Mouse (Mus musculus): ENCODE results near the gene Kcnh2.

The Kcnh2 gene

GRCm38 (mm10) chr5:24346313-24346712, 5.1 kb downstream of the Kcnh2 start:
- no peak for DNase-seq (ENCODE audit: low spot score)

DNA sequence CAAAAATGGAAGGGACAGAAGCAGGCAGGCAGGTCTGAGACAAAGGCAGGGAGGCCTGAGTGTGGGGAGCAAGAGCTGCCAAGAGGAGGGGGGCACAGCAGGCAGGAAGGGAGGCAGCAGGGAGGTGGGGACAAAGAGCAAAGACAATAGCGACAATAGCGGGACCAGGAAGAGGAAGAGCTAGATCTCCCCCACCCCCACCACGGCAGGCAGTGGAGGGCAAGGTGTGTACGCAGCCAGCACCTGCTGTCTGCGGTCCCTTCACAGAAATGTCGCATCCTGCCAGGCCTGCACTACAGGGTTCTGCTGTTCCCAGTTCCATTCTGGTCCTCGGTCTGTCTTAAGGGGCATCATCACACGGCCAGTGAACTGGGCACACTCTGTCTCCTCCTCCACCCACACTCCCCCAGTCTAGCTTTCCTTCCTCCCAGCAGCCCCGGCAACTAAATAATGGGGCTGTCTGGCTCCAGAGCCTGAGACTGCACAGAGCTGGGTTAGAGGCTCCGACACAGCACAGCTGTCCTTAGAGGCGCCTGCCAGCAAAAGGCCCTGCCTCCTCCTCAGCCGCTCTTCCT, 6.8 kb downstream of the Kcnh2 start:
- peak; percentile 69 for DNase-seq (ENCODE audit: low spot score)

DNA sequence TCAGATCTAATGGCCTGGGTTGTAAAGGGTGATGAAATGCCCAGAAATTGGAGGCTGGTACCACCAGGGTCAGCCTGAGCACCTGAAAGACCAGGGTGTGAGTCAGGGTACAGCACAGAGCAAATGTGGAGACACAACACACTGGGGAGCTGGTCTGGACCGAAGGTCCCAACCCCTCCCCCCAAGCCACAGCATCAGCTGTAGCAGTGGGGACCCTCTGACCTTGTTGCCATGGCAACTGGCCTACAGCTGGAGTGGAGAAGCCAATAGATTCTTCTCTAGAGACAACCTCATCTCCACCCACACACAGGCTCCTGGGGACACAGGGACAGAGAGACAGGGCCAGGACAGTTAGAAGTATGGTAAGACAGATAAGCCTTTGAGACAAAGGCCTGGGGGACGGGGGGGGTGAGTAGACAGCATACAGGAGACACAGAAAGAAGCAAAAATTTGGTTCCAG, 7.4 kb downstream of the Kcnh2 start:
- no peak for DNase-seq (ENCODE audit: low spot score)

DNA sequence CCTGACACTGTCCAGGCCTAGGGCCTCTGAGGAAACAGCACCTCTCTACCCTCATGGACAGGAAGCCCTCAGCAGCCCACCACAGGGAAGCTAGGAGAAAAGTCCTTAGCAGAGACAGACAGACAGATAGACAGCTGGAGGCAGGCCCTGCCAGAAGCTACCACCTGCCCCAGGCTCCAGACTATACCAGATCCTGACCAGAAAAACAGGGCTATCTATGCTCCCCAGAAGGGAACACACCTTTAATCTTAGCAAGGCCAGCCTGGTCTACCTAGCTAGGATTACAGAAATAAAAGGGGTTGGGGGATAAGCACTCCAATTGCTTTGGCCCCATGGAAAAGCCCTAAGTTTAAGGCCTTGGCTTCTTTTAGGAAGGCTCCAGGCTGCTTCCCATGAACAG, 8.0 kb downstream of the Kcnh2 start:
- no peak for DNase-seq (ENCODE audit: low spot score)

DNA sequence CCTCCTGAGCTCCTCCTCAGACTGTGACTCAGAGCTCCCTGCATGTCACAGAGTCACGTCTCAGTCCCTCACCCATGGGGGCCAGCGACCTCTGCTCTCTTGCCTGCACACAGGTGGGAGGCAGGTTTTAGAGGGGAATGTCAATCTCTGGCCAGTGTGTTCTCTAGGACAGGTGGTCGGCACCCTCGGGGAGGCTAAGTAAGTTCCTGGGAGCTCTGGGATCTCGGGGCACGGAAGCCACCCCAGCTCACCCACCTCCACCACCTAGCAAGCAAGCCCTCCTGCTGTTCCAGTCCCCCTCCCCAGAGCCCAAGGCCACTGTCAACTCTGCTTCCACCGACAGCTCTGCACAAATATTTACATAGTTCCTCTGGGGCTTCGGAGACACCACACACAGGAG, 8.4 kb downstream of the Kcnh2 start:
- DNase-seq (ENCODE audit: low spot score): no peak

DNA sequence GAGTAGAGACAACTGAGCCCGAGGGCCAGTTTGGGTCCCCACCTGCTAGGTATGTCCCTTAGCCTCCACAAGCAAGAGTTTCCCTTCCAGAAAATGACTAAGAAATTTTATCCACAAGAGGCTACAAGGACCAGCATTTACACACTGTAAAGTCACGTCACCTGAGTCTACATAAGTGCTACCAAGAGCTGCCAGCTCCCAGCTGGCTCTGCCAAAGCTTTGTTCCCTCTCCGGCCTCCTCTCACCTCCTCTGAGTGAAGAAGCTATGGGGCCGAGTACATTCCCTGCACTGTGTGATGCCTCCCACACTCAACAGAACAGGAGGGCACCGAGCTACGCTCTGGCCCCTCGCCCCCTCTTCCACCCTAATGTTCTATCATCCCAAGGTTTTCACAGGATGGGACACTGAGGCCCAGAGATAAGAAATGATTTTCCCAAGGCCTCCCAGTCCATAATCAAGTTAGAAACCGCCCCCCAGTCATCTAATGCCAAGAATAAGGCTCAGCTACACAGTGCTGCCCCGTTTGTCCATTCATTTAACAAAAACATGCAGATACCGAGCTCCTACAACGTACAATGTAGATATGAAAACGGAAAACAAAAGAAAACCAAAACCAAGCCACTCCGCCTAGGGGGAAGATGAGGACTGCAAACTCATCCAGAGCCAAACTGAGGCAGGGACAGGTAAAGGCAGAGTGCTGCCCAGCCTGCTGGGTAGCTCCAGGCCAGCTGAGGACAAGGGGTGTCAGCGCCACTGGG, 9.0 kb downstream of the Kcnh2 start:
- no peak for DNase-seq (ENCODE audit: low spot score)

GRCm38 (mm10) chr5:24337821-24338220, 13.6 kb downstream of the Kcnh2 start:
- DNase-seq (ENCODE audit: low spot score): no peak

DNA sequence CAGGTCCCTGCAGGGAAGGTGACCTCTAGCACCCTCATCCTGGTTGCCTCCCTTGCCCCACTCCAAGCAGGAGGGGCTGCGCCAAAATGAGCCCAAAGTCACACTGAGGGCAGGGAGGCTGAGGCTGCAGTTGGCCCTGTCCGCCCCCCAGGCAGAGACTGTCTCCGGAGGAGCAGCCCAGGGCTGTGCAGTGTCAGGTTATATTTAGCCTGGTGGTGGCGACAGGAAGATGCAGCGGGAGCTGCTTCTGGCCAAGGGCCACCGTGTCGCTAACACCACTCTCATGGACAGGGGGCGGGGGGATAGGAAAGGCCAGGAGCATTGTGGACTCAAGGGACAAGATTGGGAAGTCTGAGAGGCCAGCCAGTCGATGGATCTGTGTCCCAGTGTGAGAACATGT, 14.0 kb downstream of the Kcnh2 start:
- DNase-seq (ENCODE audit: low spot score): no peak

- DNase-seq (ENCODE audit: low spot score): no peak
Observed at GRCm38 (mm10) chr5:24335888-24336511, 15.4 kb downstream of the Kcnh2 start.

DNA sequence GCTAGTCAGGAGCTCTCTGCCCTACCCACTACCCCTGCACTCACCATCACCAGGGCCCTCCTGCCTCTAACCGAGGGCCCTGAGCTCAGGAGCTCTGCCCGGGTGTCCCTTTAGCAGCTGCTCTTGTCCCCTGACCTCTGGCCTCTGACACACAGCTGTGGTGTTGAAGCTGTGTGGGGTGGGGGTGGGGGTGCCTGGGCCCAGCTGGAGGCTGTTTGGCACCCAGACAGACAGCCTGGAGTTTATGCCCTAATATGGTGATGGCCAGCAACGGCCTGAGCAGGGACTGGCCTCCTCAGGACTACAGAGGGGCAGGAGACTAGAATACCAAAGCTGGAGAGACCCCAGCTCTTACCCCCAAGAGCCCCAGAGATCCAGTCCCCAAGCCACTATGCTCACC, 16.7 kb downstream of the Kcnh2 start:
- DNase-seq (ENCODE audit: low spot score): no peak

GRCm38 (mm10) chr5:24332401-24332800, 19.0 kb downstream of the Kcnh2 start:
- no peak for DNase-seq (ENCODE audit: low spot score)

- no peak for DNase-seq (ENCODE audit: low spot score)
Observed at GRCm38 (mm10) chr5:24329965-24330298, 21.5 kb downstream of the Kcnh2 start.

DNA sequence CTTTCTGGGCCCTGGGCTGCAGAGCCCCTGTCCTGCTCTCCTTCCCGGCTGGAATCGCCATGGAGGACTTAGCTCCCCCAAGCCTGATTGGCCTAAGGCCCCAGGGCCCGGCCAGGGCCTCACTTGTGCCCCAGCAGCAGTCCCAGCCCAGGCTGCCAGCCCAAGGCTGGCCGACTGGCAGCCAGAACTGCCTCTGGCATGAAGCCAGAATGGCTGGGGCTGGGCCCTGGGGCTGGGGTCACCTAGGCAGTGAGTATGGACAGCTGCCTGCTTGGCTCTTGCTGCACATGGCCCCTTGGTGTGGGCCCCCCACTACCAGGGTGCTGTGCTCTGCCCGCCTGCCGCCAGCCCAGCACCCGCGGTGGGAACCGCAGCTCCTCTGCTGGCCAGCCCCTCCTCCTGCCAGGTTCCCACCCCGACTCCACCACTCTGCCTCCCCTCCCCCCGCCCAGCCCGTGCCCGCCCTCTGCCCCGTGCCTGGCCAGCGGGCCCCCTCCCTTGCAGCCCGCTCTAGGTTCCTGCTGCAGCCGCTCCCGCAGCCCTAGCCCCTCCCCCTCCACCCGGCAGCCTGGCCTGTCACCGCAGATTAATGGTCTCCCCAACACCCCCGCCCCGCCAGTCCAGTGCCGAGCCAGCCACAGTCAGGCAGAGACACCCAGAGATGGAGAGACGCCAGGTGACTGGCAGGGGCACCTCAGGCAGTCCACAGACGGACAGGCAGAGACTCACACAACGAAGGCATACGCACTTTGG, 22.0 kb downstream of the Kcnh2 start:
- no peak for DNase-seq (ENCODE audit: low spot score)

DNA sequence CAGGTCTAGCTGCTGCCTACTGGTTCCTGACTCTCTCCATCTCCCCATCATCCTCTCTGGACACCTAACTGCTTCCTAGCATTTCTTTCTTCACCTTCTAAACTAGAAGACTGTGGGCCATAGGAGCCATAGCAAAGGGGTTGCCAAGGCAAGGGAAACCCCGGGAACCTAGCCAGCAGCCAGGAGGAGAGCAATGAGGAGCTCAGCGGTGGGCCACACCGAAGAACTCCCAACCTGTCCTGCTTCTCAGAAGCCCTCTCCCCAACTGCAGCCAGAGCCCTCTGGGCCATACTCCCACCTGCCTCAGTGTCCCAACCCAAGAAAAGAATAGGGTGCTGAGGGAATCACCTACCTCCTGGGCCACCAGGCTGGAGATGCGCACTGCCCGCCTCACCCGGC, 22.6 kb downstream of the Kcnh2 start:
- DNase-seq (ENCODE audit: low spot score): no peak

DNA sequence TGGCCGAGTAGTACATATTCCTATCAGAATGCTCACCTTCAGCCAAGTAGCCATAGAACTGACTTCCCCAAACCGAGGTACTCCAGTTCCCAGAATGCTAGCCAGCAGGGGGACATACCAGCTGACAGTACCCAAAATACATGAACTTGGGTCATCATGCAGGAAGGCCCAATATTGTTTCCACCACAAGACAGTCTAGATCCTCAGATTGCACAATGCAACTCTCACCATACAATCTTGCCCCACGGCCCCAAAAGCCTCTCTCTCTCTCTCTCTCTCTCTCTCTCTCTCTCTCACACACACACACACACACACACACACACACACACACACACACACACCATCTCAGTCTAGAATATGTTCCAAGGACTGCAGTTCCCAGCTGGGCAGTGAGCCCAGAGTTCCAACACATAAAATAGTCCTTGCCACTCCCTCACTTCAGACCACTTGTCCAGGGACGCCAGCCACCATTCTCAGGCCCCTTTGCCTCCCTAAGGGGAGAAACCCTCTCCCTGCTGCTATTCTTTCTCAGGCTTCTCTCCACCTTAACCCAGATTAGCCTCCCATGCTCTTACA, 24.5 kb downstream of the Kcnh2 start:
- DNase-seq (ENCODE audit: low spot score): no peak

- no peak for DNase-seq (ENCODE audit: low spot score)
Observed at GRCm38 (mm10) chr5:24326166-24326841, 25.1 kb downstream of the Kcnh2 start.

GRCm38 (mm10) chr5:24325251-24325650, 26.2 kb downstream of the Kcnh2 start:
- no peak for DNase-seq (ENCODE audit: low spot score)

- DNase-seq (ENCODE audit: low spot score): no peak
Observed at GRCm38 (mm10) chr5:24321711-24322682, 29.4 kb downstream of the Kcnh2 start.

DNA sequence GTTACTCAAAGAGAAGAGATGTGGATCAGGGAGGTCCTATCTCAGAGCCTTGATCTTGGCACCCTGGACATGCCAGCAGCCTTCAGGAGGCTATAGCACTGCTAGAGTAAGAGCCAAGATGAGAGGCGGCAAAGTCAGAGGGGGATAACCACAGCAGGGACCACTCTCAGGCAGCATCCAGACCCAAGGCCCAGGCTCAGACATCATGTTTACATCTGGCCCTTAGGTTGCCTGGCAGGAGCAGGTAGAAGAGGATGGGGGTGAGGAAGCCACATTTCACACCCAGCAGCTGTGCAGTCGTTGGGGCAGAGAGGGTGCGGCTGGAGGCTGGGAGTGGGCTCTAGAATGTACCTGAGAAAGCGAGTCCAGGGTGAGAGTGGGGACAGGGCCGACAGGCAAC, 30.5 kb downstream of the Kcnh2 start:
- no peak for DNase-seq (ENCODE audit: low spot score)

DNA sequence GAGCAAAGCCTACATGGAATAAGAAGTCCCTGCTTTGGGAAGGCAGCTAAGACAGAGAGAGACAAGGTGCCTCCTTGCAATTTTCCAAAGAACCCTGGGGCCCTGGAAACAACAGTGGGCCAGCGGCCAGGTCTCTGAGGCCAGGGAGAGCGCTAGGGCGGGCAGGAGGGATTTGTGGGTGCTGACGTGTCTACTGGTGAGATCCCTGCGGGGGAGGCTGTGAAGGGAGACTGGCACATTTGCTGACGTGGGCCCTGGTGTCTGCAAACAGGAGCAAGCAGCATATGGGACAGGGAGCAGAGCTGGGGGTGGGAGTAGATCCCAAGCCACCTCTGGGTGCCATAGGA, 31.0 kb downstream of the Kcnh2 start:
- no peak for DNase-seq (ENCODE audit: low spot score)
